Mouse (Mus musculus) lung, adult 18-20 months (tissue): ENCODE results near the gene Cd160.

ENCODE experiments used
- DNase-seq, 2 experiments: peaks; one replicate each; pipeline ENCODE4 v3.0.0; 2022; ENCODE audit warnings: mixed read lengths in 2 of 2

Gene Cd160

GRCm38 (mm10) chr3:96755935-96756334 lies 73.2 kb downstream of the Cd160 start:
- no peak for DNase-seq
